Mouse (Mus musculus) adrenal gland, adult (tissue): ENCODE measurements around the gene Txn2.
A peak's percentile ranks its signal among the peaks of the same experiment; 100 is the strongest.
"Not testable (repeated sequence)": the region's sequence is repeated elsewhere in the genome, so short reads cannot be mapped to it uniquely, and the experiment has no call there.

ENCODE experiments used
- DNase-seq, 2 experiments: peaks; one replicate each; pipeline ENCODE4 v3.0.0; 2022 to 2023; ENCODE audit warnings: low spot score in 1 of 2; ENCODE audit not compliant: inconsistent age in 2 of 2

Txn2 gene

DNA sequence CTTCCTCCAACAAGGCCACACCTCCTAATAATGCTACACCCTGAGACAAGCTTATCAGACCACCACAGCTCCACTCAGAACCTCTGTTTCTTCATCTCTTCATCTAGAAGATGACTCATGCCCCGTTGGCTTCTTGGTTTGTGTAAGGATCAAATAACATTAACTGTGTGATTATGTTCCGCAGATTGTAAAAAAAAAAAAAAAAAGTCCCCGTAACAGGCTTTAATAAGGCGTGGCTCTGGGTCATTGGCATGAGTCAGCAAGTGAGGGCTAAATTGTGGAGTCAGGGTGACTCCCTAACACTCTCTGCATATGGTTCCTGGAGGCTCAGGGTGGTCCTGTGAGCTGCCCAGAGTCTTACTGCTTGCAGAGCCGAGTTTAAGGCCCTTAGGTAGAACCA lies 47.1 kb downstream of the Txn2 start:
- peak in 1 of 2 experiments; percentile 67 for DNase-seq

DNA sequence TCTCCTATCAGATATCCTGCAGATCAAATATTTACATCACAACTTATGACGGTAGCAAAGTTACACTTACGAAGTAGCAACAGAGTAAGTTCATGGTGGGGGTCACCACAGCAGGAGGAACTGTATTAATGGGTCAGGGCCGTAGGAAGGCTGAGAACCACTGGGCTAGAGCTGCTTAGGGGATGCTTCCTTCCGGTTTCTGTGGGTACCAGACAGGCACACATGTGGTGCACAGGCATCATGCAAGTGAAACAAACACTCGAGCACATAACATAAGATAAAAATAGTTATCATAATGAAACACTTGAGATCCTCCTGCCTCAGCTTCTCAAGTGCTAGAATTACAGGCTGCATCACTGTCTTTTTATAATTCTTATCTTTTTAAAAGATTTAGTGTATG lies 48.1 kb downstream of the Txn2 start:
- DNase-seq = no peak

GRCm38 (mm10) chr15:77879756-77880155 lies 49.0 kb downstream of the Txn2 start:
- DNase-seq = no peak

DNA sequence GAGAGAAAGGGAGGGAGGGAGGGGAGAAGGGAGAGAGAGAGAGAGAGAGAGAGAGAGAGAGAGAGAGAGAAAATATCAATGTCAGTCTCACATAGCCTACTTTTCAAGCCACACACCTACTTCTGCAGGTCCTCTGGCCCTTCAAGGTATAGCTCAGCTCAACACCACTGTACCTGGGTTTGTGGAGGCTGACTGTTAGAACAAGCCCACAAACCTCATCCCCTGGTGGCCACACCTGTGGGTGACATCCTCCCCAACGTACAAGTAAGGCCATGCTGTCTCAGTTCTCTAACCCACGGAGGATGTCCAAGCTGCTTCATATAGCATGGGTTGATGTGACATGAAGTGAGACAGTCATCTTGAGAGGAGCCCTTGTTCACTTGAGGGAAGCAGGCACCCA lies 51.6 kb downstream of the Txn2 start:
- no peak for DNase-seq

GRCm38 (mm10) chr15:77876716-77877115 lies 52.1 kb downstream of the Txn2 start:
- DNase-seq = no peak

- no peak for DNase-seq
These were observed 52.9 kb downstream of the Txn2 start for GRCm38 (mm10) chr15:77875953-77876352.

DNA sequence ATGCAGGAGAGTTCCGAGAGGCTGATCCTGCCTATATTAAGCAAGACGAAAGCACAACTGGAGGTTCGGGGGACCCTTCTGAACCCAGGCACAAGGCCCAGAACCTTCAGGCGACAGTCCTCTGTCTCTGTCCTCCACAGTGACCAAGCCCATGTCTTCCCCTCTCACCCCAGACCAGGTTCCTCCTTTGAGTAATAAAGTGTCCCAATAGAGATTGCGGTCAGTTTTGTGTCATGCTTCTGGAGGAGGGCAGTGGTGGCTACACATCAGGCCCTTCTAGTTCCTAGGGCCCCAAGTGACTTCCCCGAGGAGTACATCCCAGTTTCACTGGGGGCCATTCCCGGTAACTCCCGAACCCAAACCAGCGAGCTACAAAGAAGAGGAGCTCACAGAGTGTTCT lies 54.0 kb downstream of the Txn2 start:
- DNase-seq = no peak

DNA sequence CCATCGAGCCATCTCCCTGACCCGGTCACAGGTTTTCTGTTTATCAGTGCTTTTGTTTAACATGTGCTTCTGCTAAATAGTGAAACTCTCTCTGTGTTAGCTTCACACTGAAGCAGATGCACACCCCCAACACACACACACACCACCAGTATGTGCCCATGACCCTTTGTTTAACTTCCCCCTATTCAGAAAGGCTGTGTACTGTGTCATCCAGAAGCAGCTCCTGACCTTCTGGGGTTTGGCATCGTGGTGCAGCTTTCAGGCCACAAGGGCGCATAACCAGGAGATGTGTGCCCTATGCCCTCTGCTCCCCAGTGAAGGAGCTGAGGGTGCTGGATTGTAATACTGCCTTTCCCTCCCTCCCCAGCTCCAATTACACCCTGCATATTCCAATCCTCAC lies 54.5 kb downstream of the Txn2 start:
- peak in 1 of 2 experiments; percentile 78 for DNase-seq

- DNase-seq = no peak
These were observed 55.2 kb downstream of the Txn2 start for GRCm38 (mm10) chr15:77873564-77873963.

DNA sequence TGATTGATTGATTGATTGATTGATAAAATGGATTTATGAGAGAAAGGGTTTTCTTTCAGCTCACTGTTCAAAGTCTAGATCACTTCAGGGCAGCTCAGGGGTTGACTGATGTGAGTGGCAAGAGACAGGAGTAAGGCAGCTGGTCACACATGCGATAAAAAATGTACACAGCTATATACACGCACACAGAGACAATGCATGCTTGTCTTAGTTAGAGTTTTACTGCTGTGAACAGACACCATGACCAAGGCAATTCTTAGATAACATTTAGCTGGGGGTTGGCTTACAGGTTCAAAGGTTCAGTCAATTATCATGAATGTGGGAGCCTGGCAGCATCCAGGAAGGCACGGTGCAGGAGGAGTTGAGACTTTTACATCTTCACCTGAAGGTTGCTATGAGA lies 55.8 kb downstream of the Txn2 start:
- DNase-seq = no peak

GRCm38 (mm10) chr15:77868340-77868739 lies 60.5 kb downstream of the Txn2 start:
- DNase-seq = peak; percentile 60 to 83

GRCm38 (mm10) chr15:77867231-77867968 lies 61.4 kb downstream of the Txn2 start:
- DNase-seq = not testable (repeated sequence)

DNA sequence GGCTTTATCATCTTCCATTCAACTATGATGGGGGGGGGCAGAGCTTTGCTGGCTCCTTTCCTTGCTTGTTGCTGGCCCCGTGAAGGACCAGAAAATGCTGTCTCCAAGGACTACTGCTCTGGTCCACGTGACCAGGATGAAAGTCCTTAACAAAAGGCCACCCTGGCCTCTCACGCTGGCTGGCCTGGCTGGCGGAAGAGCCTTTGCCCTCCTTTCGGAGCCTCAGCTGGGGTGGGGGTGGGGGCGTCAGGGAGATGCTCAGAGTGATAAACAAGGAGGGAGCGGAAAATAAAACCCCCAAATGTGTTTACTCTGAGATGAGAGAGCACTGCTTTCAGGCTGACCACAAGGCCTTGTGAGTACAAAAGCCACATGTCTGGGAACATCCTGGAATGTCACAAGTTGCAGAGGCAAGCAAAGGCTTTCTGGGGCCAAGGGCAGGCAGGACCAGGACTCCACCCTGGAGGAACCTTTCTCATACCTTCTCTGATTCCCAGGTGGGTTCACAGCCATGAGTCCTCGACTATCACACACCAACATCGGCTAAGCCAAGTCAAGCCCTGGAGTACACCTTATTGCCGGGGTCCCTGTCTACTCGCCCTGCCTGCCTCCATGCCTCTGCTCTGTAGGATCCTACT lies 62.1 kb downstream of the Txn2 start:
- peak; percentile 48 to 76 for DNase-seq
